Mouse (Mus musculus): ENCODE results near the gene Gbp7. TPM values are rescaled to one million over a fixed set of nuclear protein-coding genes. Genes with fewer than 3 reads are reported as not detected.
A peak's percentile ranks its signal among the peaks of the same experiment; 100 is the strongest.

The Gbp7 gene
- polyA plus RNA-seq (2012; rRNA removed) = 2.2 and 2.9 TPM in 2 replicates

- no peak within 1 kb of the TSS for H3K27ac ChIP-seq (ENCODE audit: insufficient read depth, low read length)
- TF ChIP-seq CTCF (IDR thresholded peaks at IDR 0.05; ENCODE audit: extremely low read depth, insufficient read depth, low read length) (no peak), POLR2A (IDR thresholded peaks at IDR 0.05; ENCODE audit: extremely low read depth, insufficient read depth, low read length) (no peak)
- peak within 1 kb of the TSS; percentile 76 for H3K4me3 ChIP-seq (ENCODE audit: insufficient read depth, low read length)
- H3K4me1 ChIP-seq (ENCODE audit: control insufficient read depth, insufficient read depth, low read length) = no peaks in the 10 kb centered on the region; the same call in 1 of the 2 replicates
These were observed at the start of gene Gbp7 for GRCm38 (mm10) chr3:142530087-142530953. TSS of gene Gbp7 (plus strand) at chr3:142530342.

GRCm38 (mm10) chr3:142490465-142490864, 39.7 kb upstream of the Gbp7 start:
- no peak overlapping the region for H3K4me3 ChIP-seq (ENCODE audit: insufficient read depth, low read length)
- H3K27ac ChIP-seq (ENCODE audit: insufficient read depth, low read length) = no peak overlapping the region
- peak; percentile 80 for TF ChIP-seq CTCF (IDR thresholded peaks at IDR 0.05; ENCODE audit: extremely low read depth, insufficient read depth, low read length)
- no peak for TF ChIP-seq POLR2A (IDR thresholded peaks at IDR 0.05; ENCODE audit: extremely low read depth, insufficient read depth, low read length)
- H3K4me1 ChIP-seq (ENCODE audit: control insufficient read depth, insufficient read depth, low read length) = no peaks in the 10 kb centered on the region

- peak; percentile 53; the same call in 1 of the 2 replicates for TF ChIP-seq CTCF (IDR thresholded peaks at IDR 0.05; ENCODE audit: extremely low read depth, insufficient read depth, low read length)
- TF ChIP-seq POLR2A (IDR thresholded peaks at IDR 0.05; ENCODE audit: extremely low read depth, insufficient read depth, low read length) = no peak
- Histone ChIP-seq H3K4me3 (ENCODE audit: insufficient read depth, low read length) (no peak within 1 kb of the TSS), H3K4me1 (ENCODE audit: control insufficient read depth, insufficient read depth, low read length) (no peaks in the 10 kb centered on the region), H3K27ac (ENCODE audit: insufficient read depth, low read length) (no peak within 1 kb of the TSS; the same call in 1 of the 2 replicates)
These were observed 36.5 kb upstream of the Gbp7 start, which contains the start of gene Gbp5 for GRCm38 (mm10) chr3:142493536-142494061. TSS of gene Gbp5 (plus strand) at chr3:142493978.

- Histone ChIP-seq H3K4me1 (ENCODE audit: control insufficient read depth, insufficient read depth, low read length) (no peaks in the 10 kb centered on the region), H3K4me3 (ENCODE audit: insufficient read depth, low read length) (no peak overlapping the region), H3K27ac (ENCODE audit: insufficient read depth, low read length) (no peak overlapping the region)
- TF ChIP-seq POLR2A (IDR thresholded peaks at IDR 0.05; ENCODE audit: extremely low read depth, insufficient read depth, low read length) = no peak
- TF ChIP-seq CTCF (IDR thresholded peaks at IDR 0.05; ENCODE audit: extremely low read depth, insufficient read depth, low read length) = no peak
These were observed 34.9 kb upstream of the Gbp7 start for GRCm38 (mm10) chr3:142495146-142495655.

GRCm38 (mm10) chr3:142496113-142497101, 33.7 kb upstream of the Gbp7 start:
- TF ChIP-seq POLR2A (IDR thresholded peaks at IDR 0.05; ENCODE audit: extremely low read depth, insufficient read depth, low read length) (no peak), CTCF (IDR thresholded peaks at IDR 0.05; ENCODE audit: extremely low read depth, insufficient read depth, low read length) (no peak)
- H3K4me3 ChIP-seq (ENCODE audit: insufficient read depth, low read length) = peak overlapping the region; percentile 37
- H3K27ac ChIP-seq (ENCODE audit: insufficient read depth, low read length) = peak overlapping the region; percentile 10
- no peaks in the 10 kb centered on the region for H3K4me1 ChIP-seq (ENCODE audit: control insufficient read depth, insufficient read depth, low read length)

- Histone ChIP-seq H3K4me1 (ENCODE audit: control insufficient read depth, insufficient read depth, low read length) (no peaks in the 10 kb centered on the region), H3K27ac (ENCODE audit: insufficient read depth, low read length) (peak overlapping the region; percentile 10; the same call in 1 of the 2 replicates), H3K4me3 (ENCODE audit: insufficient read depth, low read length) (peak overlapping the region; percentile 37)
- TF ChIP-seq POLR2A (IDR thresholded peaks at IDR 0.05; ENCODE audit: extremely low read depth, insufficient read depth, low read length) (no peak), CTCF (IDR thresholded peaks at IDR 0.05; ENCODE audit: extremely low read depth, insufficient read depth, low read length) (no peak)
These were observed 32.9 kb upstream of the Gbp7 start for GRCm38 (mm10) chr3:142497123-142497841.

GRCm38 (mm10) chr3:142498941-142499340, 31.2 kb upstream of the Gbp7 start:
- Histone ChIP-seq H3K27ac (ENCODE audit: insufficient read depth, low read length) (no peak overlapping the region), H3K4me3 (ENCODE audit: insufficient read depth, low read length) (no peak overlapping the region), H3K4me1 (ENCODE audit: control insufficient read depth, insufficient read depth, low read length) (no peaks in the 10 kb centered on the region)
- TF ChIP-seq CTCF (IDR thresholded peaks at IDR 0.05; ENCODE audit: extremely low read depth, insufficient read depth, low read length) = no peak
- TF ChIP-seq POLR2A (IDR thresholded peaks at IDR 0.05; ENCODE audit: extremely low read depth, insufficient read depth, low read length) = no peak

GRCm38 (mm10) chr3:142528116-142528515, 2.0 kb upstream of the Gbp7 start:
- Histone ChIP-seq H3K4me1 (ENCODE audit: control insufficient read depth, insufficient read depth, low read length) (no peaks in the 10 kb centered on the region; the same call in 1 of the 2 replicates), H3K4me3 (ENCODE audit: insufficient read depth, low read length) (no peak overlapping the region), H3K27ac (ENCODE audit: insufficient read depth, low read length) (no peak overlapping the region)
- TF ChIP-seq POLR2A (IDR thresholded peaks at IDR 0.05; ENCODE audit: extremely low read depth, insufficient read depth, low read length) = no peak
- no peak for TF ChIP-seq CTCF (IDR thresholded peaks at IDR 0.05; ENCODE audit: extremely low read depth, insufficient read depth, low read length)
